Mouse (Mus musculus) liver (tissue): ENCODE data around the gene Galns.
A peak's percentile ranks its signal among the peaks of the same experiment; 100 is the strongest.

Experiments
- DNase-seq: peaks from one replicate; pipeline ENCODE4 v3.0.0-alpha.2; 2020; ENCODE audit warnings: mixed read lengths

Gene Galns

DNA sequence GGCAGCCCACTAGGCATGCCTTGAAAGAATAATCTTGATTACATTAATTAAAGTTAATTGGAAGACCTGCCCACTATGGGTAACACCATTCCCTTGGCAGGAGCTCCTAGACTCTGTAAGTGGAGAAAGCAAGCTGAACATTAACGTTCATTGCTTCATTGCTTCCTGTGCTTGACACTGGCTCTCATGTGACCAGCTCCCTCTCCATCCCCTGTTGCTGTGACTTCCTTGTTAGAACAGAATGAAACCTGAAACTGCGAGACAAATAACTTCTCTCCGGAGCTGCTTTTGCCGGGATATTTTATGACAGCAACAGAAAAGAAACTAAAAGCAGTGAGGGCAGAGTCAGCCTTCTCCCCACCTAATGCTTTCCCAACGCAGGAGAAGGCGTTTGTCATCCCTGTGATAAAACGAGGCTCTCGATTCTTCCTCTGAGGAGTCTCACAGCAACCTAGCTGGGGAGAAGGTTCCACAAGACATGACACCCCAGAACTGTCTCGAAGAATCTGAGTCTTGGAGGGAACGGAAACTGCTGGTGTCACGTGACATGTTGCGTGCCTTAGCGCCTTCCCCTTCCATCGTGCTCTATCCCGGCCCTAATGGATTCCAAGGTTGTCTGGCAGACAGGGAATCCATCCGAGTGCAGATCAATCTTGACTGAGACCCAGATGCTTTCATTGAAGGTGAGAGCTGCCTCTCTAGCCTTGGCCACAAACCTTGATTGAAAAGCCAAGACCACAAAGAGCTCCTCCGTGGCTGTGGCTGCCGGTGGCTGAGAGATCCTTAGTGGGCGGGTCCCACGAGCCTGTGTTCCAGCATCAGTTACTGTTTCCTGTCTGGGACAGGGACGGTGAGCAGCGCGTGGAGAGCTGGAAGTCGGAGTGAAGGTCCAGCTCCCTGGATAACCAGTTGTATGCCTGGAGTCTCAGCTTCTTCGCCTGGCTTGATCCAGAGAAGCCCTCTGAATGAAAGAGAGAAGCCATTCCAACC, 46.6 kb downstream of the Galns start:
- no peak for DNase-seq

GRCm38 (mm10) chr8:122561199-122561598, 50.1 kb downstream of the Galns start:
- no peak for DNase-seq

GRCm38 (mm10) chr8:122558671-122559349, 52.5 kb downstream of the Galns start:
- peak; percentile 53 for DNase-seq

GRCm38 (mm10) chr8:122557248-122558038, 53.8 kb downstream of the Galns start:
- peak; percentile 53 for DNase-seq

GRCm38 (mm10) chr8:122556030-122557009, 54.9 kb downstream of the Galns start:
- peak; percentile 78 for DNase-seq

- DNase-seq, result no peak
Measured at GRCm38 (mm10) chr8:122554786-122555185, 56.5 kb downstream of the Galns start.

GRCm38 (mm10) chr8:122551265-122552051, 59.8 kb downstream of the Galns start, which contains the start of gene Piezo1:
Gene Piezo1 (minus strand): TSS chr8:122551329.
- peak; percentile 93 for DNase-seq

DNA sequence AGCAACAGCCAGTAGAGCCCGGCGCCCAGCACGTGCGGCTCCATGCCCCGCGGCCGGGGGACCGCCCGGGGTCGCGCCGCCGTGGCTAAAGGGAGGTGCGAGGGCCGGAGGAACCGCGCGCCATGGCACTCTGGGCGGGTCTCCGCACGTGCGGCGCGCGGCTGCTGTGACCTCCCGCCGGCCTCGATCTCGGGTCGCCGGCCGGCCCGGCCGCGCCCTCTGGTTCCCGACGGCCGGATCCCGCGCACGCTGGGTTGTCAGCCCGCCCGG, 60.3 kb downstream of the Galns start:
- DNase-seq, result no peak

DNA sequence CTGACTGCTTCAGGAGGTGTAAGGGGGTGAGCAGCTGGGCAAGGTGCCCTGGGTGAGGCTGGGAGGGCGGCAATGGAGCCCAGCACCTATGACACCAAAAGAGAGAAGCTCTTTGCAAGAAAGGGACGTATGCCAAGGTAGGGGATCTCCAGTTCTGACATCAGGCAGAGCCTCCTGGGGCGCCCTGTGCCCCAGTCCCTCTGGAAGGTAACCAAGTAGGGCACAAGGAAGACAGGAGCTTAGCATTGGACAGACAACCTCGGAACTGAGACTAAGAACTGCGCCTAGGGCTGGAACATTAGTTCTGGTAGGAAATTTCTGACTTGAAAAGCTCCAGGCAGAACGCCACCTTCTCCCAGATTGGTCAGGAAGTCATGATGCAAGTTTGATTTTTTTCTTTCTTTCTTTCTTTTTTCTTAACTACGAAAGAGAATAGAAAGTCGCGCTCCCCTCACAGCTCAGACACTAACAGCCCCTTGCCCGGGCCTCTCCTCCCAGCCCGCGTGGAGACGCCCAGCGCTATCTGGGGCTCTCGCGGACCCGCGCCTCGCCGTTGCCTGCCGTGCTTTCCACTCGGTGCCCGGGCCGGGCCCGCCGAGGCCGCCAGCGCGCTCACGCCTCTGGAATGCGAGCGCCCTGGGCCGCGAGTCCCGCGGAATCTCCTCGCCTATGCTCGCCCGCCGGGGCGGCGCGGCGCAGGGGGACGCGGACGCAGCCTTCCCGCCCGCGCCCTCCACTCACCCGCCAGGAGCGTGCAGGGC, 60.8 kb downstream of the Galns start:
- peak; percentile 84 for DNase-seq

DNA sequence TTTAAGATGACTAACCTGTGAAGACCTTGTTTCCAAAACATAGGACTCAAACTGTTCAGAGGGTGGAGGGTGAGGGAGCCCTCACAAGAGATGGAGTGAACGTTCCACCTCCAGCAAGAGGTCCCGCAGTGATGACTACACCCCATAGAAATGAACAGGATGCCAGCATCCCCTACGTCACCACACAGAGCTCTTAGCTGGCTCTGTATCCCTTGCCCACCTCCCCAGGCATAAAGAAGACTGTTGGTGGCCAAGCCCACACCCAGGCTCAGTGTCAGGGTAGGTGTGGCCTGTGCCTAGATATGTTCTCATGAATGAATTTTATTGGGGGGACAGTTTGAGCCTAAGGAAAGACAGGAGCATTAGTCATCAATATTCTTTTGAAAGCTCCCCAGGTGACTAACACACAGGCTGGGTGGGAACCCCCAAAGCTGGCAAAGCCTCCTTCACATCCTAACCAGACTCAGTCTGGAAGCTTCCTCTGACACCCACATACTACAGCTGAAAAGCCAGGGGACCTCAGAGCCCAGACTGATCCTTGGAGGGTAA, 62.3 kb downstream of the Galns start:
- peak; percentile 68 for DNase-seq

DNA sequence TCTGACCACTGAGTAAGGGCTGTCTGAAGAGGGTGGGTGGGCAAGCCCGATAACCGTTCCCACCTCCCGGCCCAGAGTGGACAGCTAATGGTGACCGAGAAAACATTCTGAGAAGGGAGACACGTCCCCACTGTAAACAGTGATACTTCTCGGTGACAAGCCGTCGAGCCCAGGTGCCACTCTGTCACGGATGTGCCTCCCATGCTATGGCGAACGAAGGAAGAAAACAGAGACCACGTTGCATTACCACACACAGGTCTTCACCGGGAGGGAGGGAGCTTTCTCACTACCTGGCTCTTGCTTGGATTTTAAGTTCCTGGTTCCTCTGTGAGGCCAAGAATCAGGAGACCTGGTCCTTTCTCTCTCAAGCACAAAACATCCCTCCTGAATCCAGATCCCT, 62.9 kb downstream of the Galns start:
- no peak for DNase-seq

- DNase-seq, result peak; percentile 89
Measured at GRCm38 (mm10) chr8:122547815-122548214, 63.4 kb downstream of the Galns start.

GRCm38 (mm10) chr8:122546811-122547453, 64.3 kb downstream of the Galns start:
- DNase-seq, result peak; percentile 45

GRCm38 (mm10) chr8:122546066-122546755, 65.1 kb downstream of the Galns start:
- DNase-seq, result peak; percentile 91

GRCm38 (mm10) chr8:122544138-122544537, 67.1 kb downstream of the Galns start:
- no peak for DNase-seq

DNA sequence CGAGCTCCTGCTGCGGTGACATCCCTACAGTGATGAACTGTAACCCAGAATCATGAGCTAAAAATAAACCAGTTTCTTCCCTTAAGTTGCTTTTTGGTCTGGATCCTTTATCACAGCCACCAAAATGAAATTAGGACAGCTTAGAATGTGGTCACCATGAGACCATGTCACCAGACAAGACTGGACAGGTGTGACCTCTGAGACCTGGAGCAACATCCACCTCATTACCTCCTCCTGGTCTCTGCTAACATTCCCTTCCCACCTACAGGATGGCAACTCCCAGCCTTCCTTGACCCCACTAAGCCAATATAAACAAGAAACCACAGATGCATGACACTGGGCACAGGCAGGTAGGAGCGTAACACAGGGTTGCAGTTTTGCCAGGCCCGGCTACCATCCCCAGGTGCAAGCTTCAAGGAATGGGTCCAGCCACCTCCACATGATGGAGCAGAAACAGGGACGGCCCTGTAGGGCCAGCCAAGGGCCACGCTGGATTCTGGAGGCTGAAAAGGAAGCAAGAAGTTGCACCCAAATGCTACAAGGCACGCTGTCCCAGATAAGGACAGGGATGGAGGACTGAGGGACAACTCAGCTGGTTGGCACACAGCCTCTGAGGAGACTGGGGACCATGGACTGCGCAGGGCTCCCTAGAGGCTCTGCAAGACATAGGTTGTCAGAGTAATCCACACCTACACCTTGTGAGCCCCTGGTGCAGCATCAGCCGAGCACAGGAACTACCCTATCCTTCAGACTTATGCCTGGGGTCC, 72.8 kb downstream of the Galns start:
- DNase-seq, result peak; percentile 58

- peak; percentile 82 for DNase-seq
Measured at GRCm38 (mm10) chr8:122537812-122538211, 73.5 kb downstream of the Galns start.

- peak; percentile 58 for DNase-seq
Measured at GRCm38 (mm10) chr8:122537033-122537432, 74.2 kb downstream of the Galns start.
